Mouse (Mus musculus): ENCODE measurements around the gene Cdh8.
"Not testable (repeated sequence)": the region's sequence is repeated elsewhere in the genome, so short reads cannot be mapped to it uniquely, and the experiment has no call there.

Cdh8 gene

DNA sequence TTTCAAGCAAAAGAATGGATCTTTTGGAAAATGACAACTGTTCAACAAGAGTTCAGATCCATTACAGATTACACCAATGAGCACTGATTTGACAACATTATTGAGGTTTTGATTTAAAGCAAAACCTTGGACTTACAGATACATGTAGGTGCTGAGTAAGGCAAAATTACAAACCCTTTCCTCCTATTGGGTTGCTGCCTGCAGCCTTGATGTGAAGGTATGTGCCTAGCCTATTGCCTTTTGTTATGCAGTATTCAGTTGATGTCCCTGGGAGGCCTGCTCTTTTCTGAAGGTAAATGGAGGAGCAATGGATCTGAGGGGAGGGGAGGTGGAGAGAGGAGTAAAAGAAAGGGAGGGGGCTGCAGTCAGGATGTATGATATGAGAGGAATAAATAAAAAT lies 135.9 kb downstream of the Cdh8 start:
- no peak for DNase-seq (ENCODE audit: low spot score)

- DNase-seq (ENCODE audit: low spot score), result no peak
These were observed 149.1 kb downstream of the Cdh8 start for GRCm38 (mm10) chr8:99267133-99267532.

DNA sequence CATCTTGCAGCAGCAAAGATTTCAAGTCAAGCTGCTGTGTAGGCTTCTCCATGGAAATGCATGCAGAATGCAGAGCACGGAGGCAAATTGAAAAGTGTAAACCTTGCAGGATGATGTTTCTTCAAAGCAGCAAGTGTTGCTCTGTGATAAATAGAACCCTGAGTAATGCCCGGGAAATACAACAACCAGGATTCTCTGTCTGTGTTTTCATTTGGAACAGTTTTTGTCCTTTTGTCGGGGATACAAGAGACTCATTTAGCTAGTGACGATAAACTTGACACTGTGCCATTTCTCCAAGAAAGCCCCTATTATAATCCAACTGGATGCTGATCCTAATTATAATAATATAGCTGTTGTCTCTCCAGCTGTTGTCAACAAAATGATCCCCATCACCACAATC lies 181.9 kb downstream of the Cdh8 start:
- DNase-seq (ENCODE audit: low spot score), result no peak

DNA sequence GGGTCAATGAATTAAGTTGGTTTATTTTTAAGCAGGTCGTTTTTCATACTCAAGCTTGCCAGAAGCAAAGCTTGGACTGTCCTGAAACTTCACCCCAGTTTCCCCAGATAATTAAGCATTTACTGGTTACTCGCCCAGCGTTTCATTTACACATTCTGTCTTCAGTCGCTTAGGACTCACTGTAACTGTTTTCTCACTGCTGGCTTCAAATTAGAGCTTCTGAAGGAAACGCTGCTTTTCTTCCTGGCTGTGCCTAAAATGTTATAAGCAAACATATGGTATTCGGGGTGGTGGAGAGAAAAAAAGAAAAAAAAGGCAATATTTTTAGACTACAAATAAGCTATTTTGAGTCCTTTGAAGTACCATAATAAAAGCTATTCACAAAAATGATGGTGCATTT lies 192.6 kb downstream of the Cdh8 start:
- no peak for DNase-seq (ENCODE audit: low spot score)

DNA sequence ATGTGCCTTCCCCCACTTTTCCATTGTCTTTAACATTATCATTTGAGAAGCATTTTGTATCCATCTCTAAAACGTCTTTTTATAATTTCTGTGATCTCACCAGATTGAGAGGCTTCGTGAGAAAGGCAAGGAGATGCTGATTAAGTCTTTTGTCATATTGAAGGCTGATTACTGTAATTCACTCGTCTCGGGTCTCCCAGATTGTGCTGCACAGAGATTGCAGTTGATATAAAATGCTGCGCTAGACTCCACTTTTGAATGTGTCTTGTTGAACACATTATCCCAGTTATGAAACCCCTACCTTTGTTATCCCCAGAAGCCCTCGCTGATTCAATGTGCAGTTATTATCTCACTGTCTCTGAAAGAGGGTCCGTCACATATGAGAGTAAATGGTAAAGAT lies 211.1 kb downstream of the Cdh8 start:
- DNase-seq (ENCODE audit: low spot score), result no peak

- no peak for DNase-seq (ENCODE audit: low spot score)
These were observed 225.6 kb downstream of the Cdh8 start for GRCm38 (mm10) chr8:99190643-99191042.

- DNase-seq (ENCODE audit: low spot score), result no peak
These were observed 229.4 kb downstream of the Cdh8 start for GRCm38 (mm10) chr8:99186879-99187278.

- DNase-seq (ENCODE audit: low spot score), result no peak
These were observed 232.1 kb downstream of the Cdh8 start for GRCm38 (mm10) chr8:99184186-99184585.

- no peak for DNase-seq (ENCODE audit: low spot score)
These were observed 249.3 kb downstream of the Cdh8 start for GRCm38 (mm10) chr8:99166966-99167365.

DNA sequence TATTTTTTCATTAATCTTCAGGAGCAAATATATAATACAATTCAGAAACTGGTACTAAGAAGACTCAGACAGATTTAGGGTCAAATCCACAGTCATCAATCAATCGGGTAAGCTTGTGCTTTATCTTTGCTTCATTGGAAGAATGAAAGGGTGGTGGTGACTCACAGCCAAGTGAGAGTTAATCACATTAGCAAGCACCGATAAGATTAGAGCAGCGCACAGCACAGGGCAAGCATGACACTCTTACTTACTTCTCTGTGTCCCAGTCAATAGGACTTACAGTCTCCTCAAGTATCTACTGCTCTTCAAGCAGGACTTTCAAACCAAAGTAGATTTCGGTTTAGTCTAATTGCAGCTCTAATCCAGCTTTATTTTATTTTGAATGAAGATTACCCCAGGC lies 254.6 kb downstream of the Cdh8 start:
- no peak for DNase-seq (ENCODE audit: low spot score)

DNA sequence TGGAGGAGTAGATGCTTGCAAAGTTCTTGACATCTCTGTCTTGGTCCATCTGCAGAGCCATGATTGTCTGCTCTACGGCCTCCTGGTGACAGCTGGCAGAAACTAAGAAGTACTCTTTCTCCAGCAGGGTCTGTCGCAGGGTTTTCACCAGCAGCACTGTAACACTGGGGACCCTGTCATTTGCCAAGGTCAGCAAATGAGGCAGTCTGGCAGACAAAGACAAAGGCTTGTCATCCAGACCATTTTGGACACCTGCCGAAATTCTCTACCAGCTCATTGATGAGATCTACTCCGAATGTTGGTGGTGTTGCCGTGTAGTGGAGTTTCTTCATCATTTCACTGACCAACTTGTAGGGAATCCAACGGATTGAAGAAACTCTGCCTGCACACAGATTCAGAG lies 270.8 kb downstream of the Cdh8 start:
- no peak for DNase-seq (ENCODE audit: low spot score)

DNA sequence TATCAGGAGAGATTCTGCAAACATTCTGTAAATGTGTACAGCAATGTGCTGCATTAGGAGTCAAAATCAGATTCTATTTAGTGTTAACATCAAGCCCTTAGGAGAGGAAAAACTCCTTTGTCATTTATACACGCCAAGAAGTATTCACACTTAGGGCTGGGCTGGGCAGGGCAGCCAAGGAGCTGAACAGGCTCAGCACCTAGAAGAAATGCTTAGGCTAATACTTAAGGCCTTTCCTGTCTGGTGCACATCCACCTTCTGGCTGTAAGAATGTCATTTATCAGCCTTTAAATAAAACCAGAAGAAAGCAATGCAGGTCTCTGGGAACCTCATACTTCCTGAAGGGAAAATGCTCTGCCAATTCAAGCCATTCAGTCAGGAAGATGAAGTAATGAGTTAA lies 271.5 kb downstream of the Cdh8 start:
- DNase-seq (ENCODE audit: low spot score), result not testable (repeated sequence)

- DNase-seq (ENCODE audit: low spot score), result no peak
These were observed 317.8 kb downstream of the Cdh8 start for GRCm38 (mm10) chr8:99098453-99098852.

- DNase-seq (ENCODE audit: low spot score), result no peak
These were observed 364.9 kb downstream of the Cdh8 start for GRCm38 (mm10) chr8:99051344-99051743.

- DNase-seq (ENCODE audit: low spot score), result no peak
These were observed 367.5 kb downstream of the Cdh8 start for GRCm38 (mm10) chr8:99048664-99049363.

DNA sequence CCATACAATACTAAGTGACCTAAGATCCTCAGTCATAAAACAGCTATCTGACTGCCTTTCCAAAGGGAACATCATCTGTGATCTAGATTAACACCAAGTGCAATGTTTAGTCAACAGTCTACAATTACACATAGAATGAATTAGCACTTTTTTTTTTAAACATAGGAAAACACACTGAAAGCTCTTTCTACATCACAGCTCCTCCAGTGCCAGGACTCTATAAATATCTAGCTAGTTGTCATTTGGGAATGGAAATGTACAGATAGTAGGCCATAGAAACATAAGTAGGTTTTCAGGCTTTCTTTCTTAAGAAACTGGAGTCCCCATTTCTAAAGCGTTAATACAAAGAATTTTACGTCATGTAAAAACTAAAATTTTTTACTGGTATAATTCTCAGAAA lies 375.8 kb downstream of the Cdh8 start:
- DNase-seq (ENCODE audit: low spot score), result no peak

GRCm38 (mm10) chr8:99031060-99031459 lies 385.2 kb downstream of the Cdh8 start:
- no peak for DNase-seq (ENCODE audit: low spot score)

All from yolk sac, embryonic 10.5 days (tissue).